ENCODE assay signal across 9 mouse cellular contexts in the genomic region with DNA sequence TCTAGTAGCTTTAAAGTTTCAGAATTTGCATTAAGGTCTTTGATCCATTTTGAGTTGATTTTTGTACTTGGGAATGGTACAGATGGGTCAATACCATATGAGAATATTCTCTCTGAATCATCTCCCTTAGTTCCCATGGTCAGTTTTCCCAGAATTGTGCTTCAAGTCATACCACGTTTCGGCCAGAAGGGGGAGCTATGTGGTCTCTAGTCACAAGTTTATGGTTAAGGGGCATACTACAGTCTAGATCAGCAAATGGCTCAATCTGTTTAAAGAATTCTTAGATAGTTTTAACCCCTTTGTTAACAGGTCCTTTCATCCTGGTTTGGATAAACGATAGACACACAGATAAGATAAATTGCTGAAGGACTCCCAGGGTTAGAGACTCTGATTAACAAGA.
DNase-seq lines count a peak whose midpoint lies in the region; ATAC-seq and TF ChIP-seq lines count a peak whose summit lies in the region.
"Had no signal": no experiment of that assay in that cellular context is flagged by ENCODE, and none has a peak within 500 bp of the region (broad histone marks: within the 10 kb centered on the region; RNA-seq: fewer than 3 reads in every experiment).

No protein-coding gene starts in this region.

- 0 out of 2 replicates have a peak, but pooled peaks cover 2% of the 10 kb centered on the region for H3K4me1 ChIP-seq in forebrain, embryonic 10.5 days
- no peaks in the 10 kb centered on the region for H3K4me1 ChIP-seq in forebrain, embryonic 12.5 days
- no peaks in the 10 kb centered on the region for H3K4me1 ChIP-seq in lung, postnatal 0 days (ENCODE audit: insufficient read depth, low read depth, low read length)
- H3K4me1 ChIP-seq in limb, embryonic 10.5 days: no peaks in the 10 kb centered on the region
- H3K4me1 ChIP-seq: limb, embryonic 13.5 days had no signal

- no peaks in the 10 kb centered on the region for H3K9me3 ChIP-seq in forebrain, embryonic 10.5 days
- no peaks in the 10 kb centered on the region for H3K9me3 ChIP-seq in forebrain, embryonic 12.5 days
- H3K9me3 ChIP-seq in lung, postnatal 0 days (ENCODE audit: low read length): no peaks in the 10 kb centered on the region
- no peaks in the 10 kb centered on the region for H3K9me3 ChIP-seq in limb, embryonic 10.5 days (replicated peaks)
- H3K9me3 ChIP-seq: limb, embryonic 13.5 days had no signal

- no peak for TF ChIP-seq EP300 in lung, postnatal 0 days (IDR thresholded peaks at IDR 0.05)

- no peaks in the 10 kb centered on the region for H3K36me3 ChIP-seq in forebrain, embryonic 10.5 days (replicated peaks)
- no peaks in the 10 kb centered on the region for H3K36me3 ChIP-seq in forebrain, embryonic 12.5 days (replicated peaks)
- no peaks in the 10 kb centered on the region for H3K36me3 ChIP-seq in lung, postnatal 0 days (ENCODE audit: insufficient read depth, low read length)
- no peaks in the 10 kb centered on the region for H3K36me3 ChIP-seq in limb, embryonic 10.5 days
- H3K36me3 ChIP-seq: limb, embryonic 13.5 days had no signal

- no peak overlapping the region for H3K4me2 ChIP-seq in forebrain, embryonic 12.5 days
- H3K4me2 ChIP-seq in lung, postnatal 0 days (replicated peaks; ENCODE audit: low read depth, low read length): no peak overlapping the region
- H3K4me2 ChIP-seq: limb, embryonic 13.5 days had no signal

- peak; percentile 65 for TF ChIP-seq CTCF in lung, postnatal 0 days (IDR thresholded peaks at IDR 0.05)

- H3K27ac ChIP-seq in forebrain, embryonic 10.5 days: no peak overlapping the region
- no peak overlapping the region for H3K27ac ChIP-seq in forebrain, embryonic 12.5 days
- H3K27ac ChIP-seq in lung, postnatal 0 days (ENCODE audit: low read length): no peak overlapping the region
- H3K27ac ChIP-seq in limb, embryonic 10.5 days: no peak overlapping the region
- H3K27ac ChIP-seq: limb, embryonic 13.5 days had no signal

- no peak for ATAC-seq in forebrain, embryonic 12.5 days (ENCODE audit: low FRiP score)
- no peak for ATAC-seq in lung, postnatal 0 days

- no peak overlapping the region for H3K4me3 ChIP-seq in forebrain, embryonic 10.5 days
- no peak overlapping the region for H3K4me3 ChIP-seq in forebrain, embryonic 12.5 days (replicated peaks)
- no peak overlapping the region for H3K4me3 ChIP-seq in lung, postnatal 0 days (ENCODE audit: low read depth, low read length)
- H3K4me3 ChIP-seq in limb, embryonic 10.5 days: no peak overlapping the region
- H3K4me3 ChIP-seq: limb, embryonic 13.5 days had no signal

- 7% methylated on average over 3 of the region's 3 CpGs for WGBS in forebrain, embryonic 10.5 days
- 8% methylated on average over 3 of the region's 3 CpGs for WGBS in forebrain, embryonic 12.5 days
- WGBS in lung, postnatal 0 days: 2% methylated on average over 3 of the region's 3 CpGs
- 12% methylated on average over 3 of the region's 3 CpGs for WGBS in limb, embryonic 10.5 days

- peak; percentile 38 for DNase-seq in forebrain, embryonic 10.5 days (ENCODE audit: extremely low spot score, low spot score)
- DNase-seq in lung, postnatal 0 days (ENCODE audit: low spot score): peak; percentile 34
- DNase-seq in lung, postnatal 25 days (ENCODE audit: low spot score): no peak
- DNase-seq in adrenal gland, postnatal 14 days: peak; percentile 61
- peak; percentile 59 for DNase-seq in limb, embryonic 10.5 days (ENCODE audit: low spot score)
- DNase-seq in adipocyte (ENCODE audit: low spot score): no peak
- DNase-seq in gastrocnemius, postnatal 25 days: no peak

- H3K9ac ChIP-seq in forebrain, embryonic 12.5 days: no peak overlapping the region
- H3K9ac ChIP-seq in lung, postnatal 0 days (replicated peaks; ENCODE audit: low read depth): no peak overlapping the region
- H3K9ac ChIP-seq: limb, embryonic 13.5 days had no signal

- no peaks in the 10 kb centered on the region for H3K27me3 ChIP-seq in forebrain, embryonic 10.5 days (ENCODE audit: poor library complexity, severe bottlenecking)
- 0 out of 2 replicates have a peak, but pooled peaks cover 3% of the 10 kb centered on the region for H3K27me3 ChIP-seq in forebrain, embryonic 12.5 days
- H3K27me3 ChIP-seq in lung, postnatal 0 days (replicated peaks; ENCODE audit: insufficient read depth, low read length): no peaks in the 10 kb centered on the region
- H3K27me3 ChIP-seq in limb, embryonic 10.5 days (ENCODE audit: low read depth, poor library complexity, severe bottlenecking): no peaks in the 10 kb centered on the region
- H3K27me3 ChIP-seq: limb, embryonic 13.5 days had no signal

Comparison
In these comparisons a context has a peak if more than half of its experiments do, and no peak if none do; other contexts are left out.
1. DNase-seq: peak in forebrain, embryonic 10.5 days (single experiment), lung, postnatal 0 days (single experiment), adrenal gland, postnatal 14 days (single experiment) and limb, embryonic 10.5 days (single experiment); none in lung, postnatal 25 days (single experiment), adipocyte (single experiment) and gastrocnemius, postnatal 25 days (single experiment).